Mouse (Mus musculus) ZHBTc4 (cell line): ENCODE results near the gene Fgf18.

Experiments used
- DNase-seq: peaks from one replicate; pipeline ENCODE4 v3.0.0-alpha.2; 2011; ENCODE audit warnings: low read depth, low spot score

Fgf18 gene

DNA sequence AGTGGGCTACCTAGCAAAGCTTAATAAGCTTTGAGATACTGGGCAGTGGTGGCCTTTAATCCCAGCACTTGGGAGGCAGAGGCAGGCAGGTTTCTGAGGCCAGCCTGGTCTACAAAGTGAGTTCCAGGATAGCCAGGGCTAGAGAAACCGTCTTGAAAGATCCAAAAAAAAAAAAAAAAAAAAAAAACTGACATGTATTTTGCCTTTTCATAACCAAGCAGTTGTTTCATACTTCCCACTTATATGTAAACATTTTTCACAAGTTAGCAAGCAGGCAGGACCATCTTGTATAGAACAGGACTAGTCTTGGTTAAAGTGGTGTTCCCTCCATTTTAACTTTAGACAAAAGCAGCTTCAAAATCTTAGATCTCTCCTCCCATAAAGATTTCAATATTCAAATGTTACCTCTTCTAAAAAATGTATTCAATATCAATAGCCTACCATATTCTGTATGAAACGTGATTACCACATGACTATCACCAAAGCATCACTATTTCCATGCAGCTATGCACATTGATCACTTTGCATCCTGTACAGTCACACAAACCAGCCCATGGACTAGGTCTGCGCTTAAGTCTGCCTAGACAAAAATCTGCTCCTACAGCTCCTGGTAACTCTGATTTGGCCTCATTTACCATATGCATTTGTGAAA lies 4.1 kb upstream of the Fgf18 start:
- peak; percentile 52 for DNase-seq

DNA sequence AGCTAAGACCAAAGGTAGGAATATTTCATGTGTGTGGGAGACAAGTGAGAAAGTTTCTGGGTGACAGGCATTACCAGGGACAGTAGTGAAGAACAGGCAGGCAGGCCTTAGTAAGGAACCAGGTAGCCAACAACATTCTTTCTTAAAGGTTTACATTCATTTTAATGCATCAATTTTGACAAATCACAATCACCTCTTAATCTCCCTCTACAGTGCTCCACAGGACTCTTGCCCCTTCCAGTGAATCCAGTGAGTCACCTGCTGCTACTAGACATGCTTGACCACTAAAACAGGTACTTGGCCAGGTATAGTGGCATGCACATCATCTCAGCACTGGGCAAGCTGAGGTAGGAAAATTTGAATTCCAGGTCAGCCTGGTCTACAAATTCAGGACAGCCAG lies 3.2 kb upstream of the Fgf18 start:
- DNase-seq, result no peak

DNA sequence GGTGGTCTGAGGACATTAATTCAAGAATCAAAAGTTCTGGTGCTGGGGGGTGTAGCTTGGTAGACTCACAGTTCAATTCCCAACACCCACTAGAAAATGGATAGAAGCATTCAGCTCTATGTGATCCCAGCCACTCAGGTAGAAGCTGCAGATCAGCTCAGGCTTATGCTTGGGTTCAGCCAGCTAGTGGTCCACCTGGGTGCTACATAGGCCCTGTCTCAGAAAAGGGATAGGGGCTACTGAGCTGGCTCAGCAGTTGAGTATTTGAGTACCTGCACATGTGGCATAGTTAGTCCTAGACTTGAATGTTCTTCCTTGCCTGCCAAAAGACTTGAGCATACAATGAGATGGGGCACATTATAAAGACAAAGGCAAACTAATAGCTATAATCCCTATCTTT lies 2.3 kb upstream of the Fgf18 start:
- peak; percentile 65 for DNase-seq

DNA sequence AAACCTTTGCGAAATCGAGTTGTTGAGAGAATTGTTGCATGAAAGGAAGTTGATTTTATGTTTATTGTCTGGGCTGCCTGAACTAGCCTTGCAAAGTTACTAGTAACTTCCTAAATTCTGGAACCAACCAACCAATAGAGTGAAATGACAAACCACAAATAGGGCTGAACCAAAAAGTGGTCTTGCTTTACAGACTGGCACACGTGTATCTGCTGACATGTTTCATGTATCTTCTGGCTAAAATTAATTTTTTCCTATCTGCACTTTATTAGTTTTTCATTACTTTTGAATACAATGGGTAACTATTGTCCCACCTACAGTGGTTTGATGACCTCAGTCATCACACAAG lies 1.9 kb upstream of the Fgf18 start:
- DNase-seq, result no peak

DNA sequence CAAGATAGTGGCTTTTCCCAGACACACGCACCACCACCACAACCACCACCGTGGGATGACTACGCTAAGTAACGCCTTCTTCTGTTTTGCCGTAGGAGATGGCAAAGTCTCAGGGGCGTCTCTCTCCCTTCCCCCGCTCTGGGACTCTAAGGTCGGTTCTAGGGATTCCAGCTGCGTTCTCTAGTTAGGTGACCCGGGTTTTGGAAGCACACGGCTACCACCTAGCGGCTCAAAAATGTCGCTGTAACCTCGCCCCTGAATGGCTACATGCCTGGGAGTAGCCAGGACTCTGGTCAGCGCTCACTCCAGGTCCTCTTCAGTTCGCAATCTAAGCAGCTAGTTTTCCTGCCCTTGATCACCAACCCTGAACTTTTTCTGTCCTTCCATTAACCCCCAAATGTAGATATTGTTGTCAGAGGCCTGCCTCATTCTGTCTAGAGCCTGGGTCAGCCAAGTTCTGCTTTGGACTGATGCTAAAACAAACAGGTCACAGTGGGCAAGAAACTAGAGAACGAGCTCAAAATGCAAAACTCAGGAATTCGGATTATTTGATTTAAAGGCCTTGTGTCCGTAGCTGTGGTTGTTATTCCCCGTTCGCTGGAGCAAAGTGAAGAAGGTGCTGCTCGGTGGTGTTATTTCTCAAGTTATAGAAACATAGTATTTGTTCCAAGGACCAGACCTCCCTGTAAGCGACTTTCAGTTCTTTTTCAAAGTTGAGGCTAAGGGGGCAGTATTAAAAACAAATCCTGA lies 1.3 kb upstream of the Fgf18 start:
- peak; percentile 95 for DNase-seq

DNA sequence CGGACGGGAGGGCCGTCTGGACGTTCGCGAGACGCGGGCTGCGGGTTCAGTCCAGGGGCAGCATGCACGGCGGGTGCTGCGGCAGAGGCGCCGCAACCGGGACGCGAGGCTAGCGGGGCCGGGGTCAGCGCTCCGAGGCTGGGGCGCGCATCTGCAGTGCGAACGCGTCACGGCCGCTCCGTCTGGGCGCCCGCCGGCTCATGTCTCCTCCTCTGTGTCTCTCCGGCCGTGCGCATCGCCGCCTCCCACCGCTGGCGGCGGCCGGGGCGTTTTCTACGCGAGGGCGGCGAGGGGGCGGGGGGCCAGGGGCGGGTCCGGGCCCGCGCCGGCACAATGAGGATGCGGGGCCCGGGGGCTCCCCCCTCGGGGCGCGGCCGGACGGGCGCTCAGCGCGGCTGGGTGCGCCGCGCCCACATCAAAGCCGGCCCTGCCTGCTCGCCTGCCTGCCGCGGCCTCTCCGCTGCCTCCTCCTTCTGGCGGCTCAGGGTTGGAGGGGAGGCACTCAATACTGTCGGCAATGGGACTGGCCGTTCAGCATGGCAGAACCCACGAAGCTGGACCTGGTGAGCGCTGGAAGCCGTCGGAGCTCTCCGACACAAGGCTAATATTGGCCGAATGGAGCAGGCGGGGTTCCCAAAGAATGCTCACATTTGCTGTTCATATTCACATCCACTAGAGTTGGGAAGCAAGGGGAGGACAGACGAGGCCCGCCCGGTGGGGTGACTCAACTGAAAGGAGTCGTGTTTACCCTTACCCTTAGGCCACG lies 555 bp upstream of the Fgf18 start:
- peak; percentile 85 for DNase-seq

DNA sequence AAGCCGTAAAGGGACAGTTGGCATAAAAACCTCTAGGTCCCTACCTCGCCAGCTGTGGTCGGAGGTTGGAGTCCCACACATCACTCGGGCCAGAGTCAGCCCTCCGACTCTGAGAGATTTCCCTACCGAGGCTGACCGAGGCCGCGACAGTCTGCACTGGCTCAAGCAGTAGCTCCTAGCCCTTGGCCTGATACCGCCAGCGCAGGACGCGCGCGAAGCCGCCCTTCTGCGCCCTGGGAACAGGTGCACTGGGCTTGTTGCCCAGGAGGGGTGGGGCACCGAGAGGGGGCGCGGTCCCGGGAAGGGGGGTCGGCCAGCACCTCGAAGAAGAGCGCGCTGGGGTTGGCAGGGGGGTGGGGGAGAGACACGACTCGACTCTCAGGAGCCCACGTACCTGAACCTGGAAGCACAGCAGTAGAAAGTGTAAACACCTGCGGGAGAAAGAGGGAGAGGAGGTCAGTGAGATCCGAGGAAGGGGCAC lies 509 bp downstream of the Fgf18 start:
- peak; percentile 60 for DNase-seq

DNA sequence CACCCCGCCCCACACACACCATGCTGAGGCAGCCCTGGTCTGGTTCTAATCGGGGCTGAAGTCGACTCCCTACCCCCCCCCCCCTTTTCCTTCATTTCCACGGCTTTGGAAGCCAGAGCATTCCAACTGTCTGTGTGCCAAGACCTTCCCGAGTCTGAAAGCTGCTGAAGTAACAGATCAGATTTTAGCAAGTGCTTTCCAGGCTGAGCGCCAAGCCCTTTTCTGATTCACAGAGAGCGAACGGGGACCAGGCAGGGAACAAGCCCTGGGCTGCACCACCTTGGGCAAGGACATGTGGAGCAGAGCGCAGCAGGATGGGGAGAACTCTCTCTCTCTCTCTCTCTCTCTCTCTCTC lies 1.1 kb downstream of the Fgf18 start:
- no peak for DNase-seq

DNA sequence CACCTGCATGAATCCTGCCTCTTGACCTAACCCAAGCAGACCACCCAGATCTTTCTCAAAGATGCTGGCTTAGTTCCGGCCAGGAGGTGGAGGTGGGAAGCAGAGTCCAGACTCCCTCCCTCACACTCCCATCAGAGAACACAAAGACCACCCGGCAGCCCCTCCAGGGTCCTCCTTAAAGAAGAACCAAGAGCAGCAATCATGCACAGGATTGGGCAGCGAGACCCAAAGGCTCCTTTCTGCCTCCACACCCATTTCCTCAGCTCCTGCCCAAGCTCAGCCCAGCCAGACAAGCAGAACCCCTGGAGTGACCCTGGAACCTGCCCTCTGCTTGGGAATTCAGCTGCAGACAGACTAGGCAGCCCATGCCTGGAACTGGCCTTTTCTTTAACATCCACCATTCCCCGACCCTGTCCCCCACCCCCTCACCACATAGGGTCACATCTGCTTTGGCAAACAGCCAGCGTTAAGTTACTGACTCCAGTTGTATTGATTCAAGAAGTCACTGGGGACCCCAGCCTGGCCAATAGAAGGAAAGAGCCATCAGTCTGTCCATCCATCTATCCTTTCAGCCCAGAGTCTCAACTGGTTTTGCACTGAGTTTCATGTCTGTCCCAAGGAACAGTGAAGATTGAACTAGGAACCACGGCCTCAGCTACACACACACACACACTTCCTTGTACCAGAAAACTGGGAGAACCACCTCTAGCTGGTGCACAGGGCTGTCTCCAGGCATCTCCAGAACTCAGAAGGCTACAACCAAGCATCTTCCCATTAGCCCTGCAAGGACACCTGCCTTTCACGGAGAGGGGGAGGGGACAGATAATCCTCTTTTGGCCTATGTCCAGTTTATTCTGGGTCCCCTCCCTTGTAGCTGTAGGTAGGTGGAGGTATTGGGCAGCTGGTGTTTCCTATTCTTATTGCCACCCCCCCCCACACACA lies 1.7 kb downstream of the Fgf18 start:
- DNase-seq, result no peak

DNA sequence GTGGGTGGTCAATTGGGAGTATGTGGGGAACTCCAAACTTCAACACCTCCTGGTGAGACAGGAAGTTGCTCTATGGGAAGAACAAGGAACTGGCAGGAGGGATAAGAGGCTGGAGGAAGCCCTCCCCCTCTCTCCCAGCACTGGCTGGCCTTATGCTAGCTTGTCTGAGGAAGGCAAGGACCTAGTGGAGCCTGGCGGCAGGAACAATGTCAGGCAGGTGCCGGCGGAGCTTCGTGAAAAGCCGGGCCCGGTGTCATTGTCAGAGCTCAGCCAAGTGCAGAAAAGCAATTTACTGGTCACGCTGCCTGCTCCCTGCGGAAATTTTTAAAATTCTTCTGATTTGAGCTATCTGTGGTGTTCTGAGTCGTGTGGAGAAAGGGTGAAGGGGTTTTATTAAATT lies 3.3 kb downstream of the Fgf18 start:
- DNase-seq, result no peak

DNA sequence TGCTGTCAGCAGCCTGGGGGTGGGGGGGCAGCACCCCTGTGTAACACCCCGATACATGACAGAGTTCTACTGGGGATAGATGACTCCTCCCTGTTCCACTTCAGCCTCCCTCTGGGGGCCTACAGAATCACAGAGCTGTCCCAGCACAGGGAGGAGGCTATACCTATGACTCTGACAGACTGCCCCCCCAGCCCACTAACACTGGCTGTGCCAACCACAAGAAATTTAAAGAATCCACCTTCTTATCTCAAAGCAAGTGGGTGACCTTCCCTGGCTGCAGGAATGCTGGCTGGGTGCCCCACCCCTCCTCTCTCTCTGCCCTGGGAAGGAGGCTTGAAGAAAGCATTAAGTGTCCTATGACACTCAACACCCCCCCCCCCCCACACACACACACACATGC lies 4.4 kb downstream of the Fgf18 start:
- no peak for DNase-seq

DNA sequence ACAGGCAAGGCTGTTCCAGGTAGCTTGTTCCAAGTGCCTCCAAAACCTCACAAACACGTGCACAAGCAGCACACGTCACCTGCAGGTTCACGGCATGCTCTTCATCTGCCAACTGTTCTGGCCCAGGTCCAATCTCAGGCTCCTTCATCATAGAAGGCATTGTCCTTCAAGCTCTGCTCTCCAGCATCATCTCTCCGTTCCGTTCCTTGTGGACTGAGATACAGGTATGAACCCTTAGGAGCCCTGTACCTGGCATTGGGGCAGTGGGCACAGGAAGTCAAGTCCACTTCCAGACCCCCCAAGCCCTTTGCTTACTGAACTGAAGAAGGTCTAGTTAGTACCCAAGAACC lies 7.1 kb downstream of the Fgf18 start:
- DNase-seq, result no peak

DNA sequence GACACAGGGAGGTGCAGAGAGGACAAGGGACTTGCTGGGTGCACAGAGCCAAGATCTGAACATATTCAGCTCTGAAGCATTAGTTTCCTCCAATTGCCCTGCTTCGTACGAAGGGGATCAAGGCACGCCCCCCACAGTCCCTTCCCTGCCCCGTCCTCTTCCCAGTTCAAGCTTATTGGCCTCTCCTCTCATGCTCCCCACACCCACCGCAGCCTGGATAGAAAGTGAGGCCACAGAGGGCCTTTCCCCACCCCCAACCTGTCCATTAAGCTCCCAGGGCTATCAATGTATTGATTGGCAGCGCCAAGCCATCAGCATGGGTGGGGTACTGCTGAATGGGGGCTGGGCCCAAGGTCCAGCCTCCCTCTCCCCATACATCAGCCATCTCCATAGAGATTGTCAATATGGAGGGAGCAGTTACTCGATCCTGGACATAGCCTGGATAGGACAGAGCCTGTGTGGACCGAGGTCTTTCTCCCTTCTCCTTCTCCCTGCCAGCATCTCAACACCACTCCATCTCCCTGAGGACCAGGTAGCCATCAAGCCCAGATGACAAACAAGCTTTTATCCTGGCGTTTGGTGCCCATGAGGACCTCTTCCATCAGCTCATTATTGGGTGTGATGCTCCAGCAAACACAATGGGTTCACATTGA lies 7.6 kb downstream of the Fgf18 start:
- DNase-seq, result no peak

DNA sequence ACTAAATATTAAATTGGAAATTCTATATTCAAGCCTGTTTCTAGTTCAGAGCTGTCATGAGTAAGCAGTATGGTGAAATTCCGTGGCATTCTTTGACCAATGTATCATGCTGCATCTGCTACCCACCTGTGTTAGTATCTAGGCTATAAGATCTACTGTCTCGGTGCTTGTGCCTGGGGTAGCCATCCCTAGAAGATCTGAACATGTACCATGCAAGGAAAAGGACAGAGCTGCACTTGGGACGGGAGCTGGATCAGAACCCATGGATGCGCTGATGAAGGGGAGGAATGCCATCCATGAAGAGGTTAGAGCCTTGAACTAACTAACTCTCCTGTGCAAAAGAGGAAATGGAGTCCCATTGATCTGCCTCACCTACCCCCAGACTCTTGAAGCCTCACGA lies 8.5 kb downstream of the Fgf18 start:
- no peak for DNase-seq

DNA sequence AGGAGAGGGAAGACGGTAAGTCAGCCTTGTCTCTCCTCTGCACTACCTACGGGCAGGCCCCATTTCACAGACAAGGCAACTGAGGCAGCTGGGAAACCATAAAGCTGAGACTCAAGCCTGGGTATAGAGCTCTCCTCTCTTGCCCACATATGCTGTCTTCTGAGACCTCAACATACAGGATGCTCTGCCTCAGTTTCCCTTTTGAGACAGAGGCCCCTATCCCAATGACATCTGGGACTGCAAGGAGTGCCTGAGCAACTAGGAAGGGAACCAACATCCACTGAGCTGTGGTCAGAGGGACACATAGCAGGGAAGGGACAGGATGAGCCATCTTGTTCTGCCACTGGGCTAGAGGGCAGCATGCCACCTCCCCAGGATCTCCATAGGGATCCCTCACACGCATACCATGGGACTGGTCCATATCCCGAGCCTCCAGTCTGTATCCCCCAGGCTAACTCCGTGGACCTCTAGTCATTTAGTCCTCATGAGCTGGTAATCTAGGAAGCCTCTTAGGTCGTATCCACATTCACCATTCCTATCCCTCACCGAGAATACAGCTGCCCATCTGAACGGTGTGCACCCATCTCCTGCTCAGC lies 12.7 kb downstream of the Fgf18 start:
- no peak for DNase-seq

DNA sequence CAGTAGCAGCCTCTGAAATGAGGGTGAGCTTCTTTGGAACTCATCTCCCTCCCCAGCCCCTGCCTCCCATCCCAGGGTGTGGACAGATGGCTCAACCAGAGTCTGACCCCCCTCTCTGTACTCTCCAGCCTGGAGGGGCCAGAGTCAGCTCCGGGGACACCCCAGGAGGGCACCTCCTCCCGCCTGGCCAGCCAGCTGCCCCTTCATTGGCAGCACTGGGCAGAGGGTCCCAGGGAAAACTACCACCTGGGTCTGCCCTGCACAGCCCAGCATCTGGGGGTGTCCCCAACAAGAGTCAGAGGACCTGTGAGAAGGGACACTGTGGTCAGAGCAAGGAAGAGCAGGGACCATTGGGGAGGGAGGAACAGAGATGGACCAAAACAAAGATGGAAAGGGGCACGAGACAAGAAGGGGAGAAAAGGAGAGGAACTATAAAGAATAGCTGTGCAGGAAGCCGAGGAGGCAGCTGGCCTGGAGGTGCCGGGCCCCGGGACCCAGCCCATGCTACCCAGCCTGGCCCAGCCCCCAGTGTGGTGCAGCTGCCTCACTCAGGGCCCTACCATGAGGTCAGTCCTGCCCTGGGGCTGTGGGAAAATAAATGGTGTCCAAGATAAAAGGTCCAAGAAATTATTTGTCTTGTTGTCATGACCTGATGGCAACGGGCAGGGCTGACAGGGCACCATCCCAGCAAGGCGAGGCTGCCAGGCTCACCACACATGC lies 14.4 kb downstream of the Fgf18 start:
- DNase-seq, result no peak

DNA sequence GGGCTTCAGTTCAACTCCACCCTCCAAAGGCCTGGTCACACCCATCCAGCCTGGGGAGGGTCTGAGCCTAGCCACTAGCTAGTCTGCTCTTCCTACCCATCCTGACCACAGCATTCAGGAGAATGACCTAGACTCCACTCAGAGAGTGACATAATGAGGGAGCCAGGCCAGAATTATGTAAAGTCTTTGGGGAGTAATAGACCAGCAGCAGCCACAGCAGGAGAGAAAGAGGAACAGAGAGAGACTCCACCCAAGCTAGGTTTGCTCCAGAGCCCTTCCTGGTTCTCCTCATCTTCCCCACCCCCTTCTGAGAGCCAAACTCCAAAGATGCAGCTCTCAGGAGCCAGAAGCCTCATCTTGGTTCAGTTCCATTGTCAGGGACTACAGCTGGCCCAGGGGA lies 20.1 kb downstream of the Fgf18 start:
- no peak for DNase-seq

DNA sequence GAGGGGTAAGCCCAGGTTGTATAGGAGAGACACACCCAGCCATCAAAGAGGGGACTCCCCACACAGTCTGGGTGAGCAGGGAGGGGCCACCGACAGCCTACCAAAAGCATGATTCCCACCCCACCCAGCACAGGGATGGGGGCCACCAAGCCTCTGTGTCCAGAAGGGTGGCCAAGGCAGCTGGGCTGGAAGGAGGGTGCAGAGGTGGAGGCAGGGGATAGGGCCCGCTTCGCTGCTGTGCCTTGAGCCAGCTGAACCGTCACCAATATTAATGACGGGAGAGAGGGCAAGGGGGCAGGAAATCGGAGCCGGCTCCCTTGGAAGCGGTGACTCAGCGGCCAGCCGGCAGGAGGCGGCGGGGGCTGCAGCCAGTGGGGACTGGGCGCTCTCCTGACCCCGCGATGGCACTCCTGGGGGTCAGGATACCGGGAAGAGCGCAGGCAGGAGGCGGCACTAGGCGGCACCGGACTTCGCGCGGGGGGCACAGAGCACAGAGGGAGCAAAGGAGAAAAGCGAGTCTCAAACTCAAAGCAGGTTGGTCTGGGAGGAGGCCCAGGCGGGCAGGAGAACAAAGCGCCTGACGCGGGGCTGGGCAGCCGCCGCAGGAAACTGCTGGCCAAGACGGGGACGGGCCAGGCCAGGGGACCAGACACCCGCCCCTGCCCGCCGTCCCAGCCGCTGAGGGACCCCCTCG lies 24.5 kb downstream of the Fgf18 start:
- no peak for DNase-seq

DNA sequence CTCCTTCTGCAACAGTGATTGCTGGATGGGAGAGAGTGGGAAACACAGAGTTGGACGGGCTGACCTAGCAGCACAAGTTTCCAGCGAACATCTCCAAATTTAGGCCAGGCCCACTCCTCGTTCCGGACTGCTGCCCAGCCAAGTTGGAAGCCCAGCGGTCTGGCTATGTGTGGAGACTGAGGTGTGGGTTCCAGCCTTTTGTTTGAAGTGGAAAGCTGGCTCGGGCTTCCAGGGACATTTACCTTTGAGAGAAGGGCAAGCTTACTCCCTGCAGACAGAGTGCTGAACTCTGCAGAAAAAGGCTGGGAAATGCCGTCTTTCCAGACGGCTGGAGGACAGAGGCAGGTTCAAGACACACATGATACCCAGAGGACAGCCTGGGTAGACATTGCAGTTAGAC lies 27.6 kb downstream of the Fgf18 start:
- no peak for DNase-seq

DNA sequence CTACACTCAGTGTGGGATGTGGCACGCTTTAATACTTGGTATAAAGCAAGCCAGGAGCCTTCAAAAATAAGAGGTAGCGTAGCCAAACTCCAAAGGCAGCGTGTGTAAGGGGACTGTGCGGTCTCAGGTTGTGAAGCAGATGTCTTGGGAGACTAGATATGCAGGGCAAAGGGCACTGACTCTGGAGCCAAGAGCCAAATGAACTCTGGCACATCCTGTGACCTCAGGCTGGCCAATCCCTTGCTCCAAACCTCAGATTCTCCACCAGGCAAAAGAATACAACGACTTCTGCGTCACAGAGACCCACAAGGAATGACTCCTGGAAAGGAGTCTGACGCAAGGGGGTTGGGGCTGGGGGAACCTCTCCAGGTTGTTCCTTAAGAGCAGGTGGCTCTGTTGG lies 28.1 kb downstream of the Fgf18 start:
- no peak for DNase-seq
